Mouse (Mus musculus) ovary, postnatal 36 days (tissue): ENCODE measurements around the gene Zmym6.
"Not testable (repeated sequence)": the region's sequence is repeated elsewhere in the genome, so short reads cannot be mapped to it uniquely, and the experiment has no call there.

Source experiments
- DNase-seq: peaks from one replicate; pipeline ENCODE4 v3.0.0; 2022; ENCODE audit warnings: low spot score, mixed read lengths

Gene Zmym6

GRCm38 (mm10) chr4:127076875-127077548, at the start of gene Zmym6:
Gene Zmym6, plus strand, starts transcription at chr4:127077383.
- DNase-seq = peak; percentile 93

GRCm38 (mm10) chr4:127037158-127037557, 40.0 kb upstream of the Zmym6 start:
- no peak for DNase-seq

- no peak for DNase-seq
These were observed 39.0 kb upstream of the Zmym6 start for GRCm38 (mm10) chr4:127037908-127038827.

GRCm38 (mm10) chr4:127038828-127039349, 38.3 kb upstream of the Zmym6 start:
- no peak for DNase-seq

- DNase-seq = no peak
These were observed 37.2 kb upstream of the Zmym6 start for GRCm38 (mm10) chr4:127039871-127040483.

GRCm38 (mm10) chr4:127043540-127043939, 33.6 kb upstream of the Zmym6 start:
- no peak for DNase-seq

GRCm38 (mm10) chr4:127051121-127051520, 26.1 kb upstream of the Zmym6 start:
- no peak for DNase-seq

GRCm38 (mm10) chr4:127053071-127053470, 24.1 kb upstream of the Zmym6 start:
- no peak for DNase-seq

GRCm38 (mm10) chr4:127054522-127055198, 22.5 kb upstream of the Zmym6 start:
- no peak for DNase-seq

GRCm38 (mm10) chr4:127060585-127061290, 16.4 kb upstream of the Zmym6 start, which contains the start of gene Zmym1:
Gene Zmym1, minus strand, starts transcription at chr4:127061152.
- DNase-seq = peak; percentile 91

- DNase-seq = no peak
These were observed 13.1 kb upstream of the Zmym6 start for GRCm38 (mm10) chr4:127064051-127064450.

GRCm38 (mm10) chr4:127074915-127075314, 2.3 kb upstream of the Zmym6 start:
- DNase-seq = no peak

GRCm38 (mm10) chr4:127080806-127081205, 3.6 kb downstream of the Zmym6 start:
- DNase-seq = no peak

GRCm38 (mm10) chr4:127083131-127083530, 5.9 kb downstream of the Zmym6 start:
- no peak for DNase-seq

GRCm38 (mm10) chr4:127085761-127086160, 8.6 kb downstream of the Zmym6 start:
- no peak for DNase-seq

- DNase-seq = no peak
These were observed 14.0 kb downstream of the Zmym6 start for GRCm38 (mm10) chr4:127091188-127091587.

- no peak for DNase-seq
These were observed 17.9 kb downstream of the Zmym6 start for GRCm38 (mm10) chr4:127095090-127095489.

- DNase-seq = not testable (repeated sequence)
These were observed 22.4 kb downstream of the Zmym6 start for GRCm38 (mm10) chr4:127099552-127099951.

GRCm38 (mm10) chr4:127107566-127107965, 30.4 kb downstream of the Zmym6 start:
- DNase-seq = no peak

GRCm38 (mm10) chr4:127110570-127110969, 33.4 kb downstream of the Zmym6 start:
- DNase-seq = no peak

- no peak for DNase-seq
These were observed 46.2 kb downstream of the Zmym6 start, which contains the start of gene Tmem35b for GRCm38 (mm10) chr4:127123391-127123790. Gene Tmem35b, plus strand, starts transcription at chr4:127123691.
